Mouse (Mus musculus) cerebellum, adult 2 months (tissue): ENCODE results near the gene Nxn.

Source experiments
- CTCF ChIP-seq: fragments of 200-500 bp; IDR thresholded peaks from 2 replicates; pipeline ENCODE4 v1.5.1; 2011; ENCODE audit warnings: low read depth, mild to moderate bottlenecking, control low read depth, low read length, moderate library complexity, borderline replicate concordance; ENCODE audit not compliant: insufficient read depth
- POLR2A ChIP-seq: fragments of 200-500 bp; IDR thresholded peaks from 2 replicates; pipeline ENCODE4 v1.6.1; 2011; ENCODE audit warnings: low read length, control low read depth, borderline replicate concordance; ENCODE audit not compliant: insufficient read depth

DNA sequence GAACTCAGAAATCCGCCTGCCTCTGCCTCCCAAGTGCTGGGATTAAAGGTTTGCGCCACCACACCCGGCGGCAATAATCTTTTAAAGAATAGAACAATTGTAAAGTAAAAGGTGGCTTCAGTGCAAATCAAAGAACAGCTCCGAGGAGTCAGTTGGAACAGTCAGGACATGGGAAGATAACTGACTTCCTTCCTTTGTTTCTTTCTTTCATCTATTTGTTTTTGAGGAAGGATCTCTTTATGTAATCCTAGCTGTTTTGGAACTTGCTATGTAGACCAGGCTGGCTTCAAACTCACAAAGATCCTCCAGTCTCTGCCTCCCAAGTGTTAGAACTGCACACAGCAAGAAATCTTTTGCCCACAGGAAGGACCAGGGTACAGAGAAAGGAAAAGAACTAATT is 174.3 kb downstream of the Nxn start:
- TF ChIP-seq POLR2A (no peak), CTCF (no peak)
